Mouse (Mus musculus): ENCODE data around the gene Fbxo31.
A peak's percentile ranks its signal among the peaks of the same experiment; 100 is the strongest.
"Not testable (repeated sequence)": the region's sequence is repeated elsewhere in the genome, so short reads cannot be mapped to it uniquely, and the experiment has no call there.

Gene Fbxo31

DNA sequence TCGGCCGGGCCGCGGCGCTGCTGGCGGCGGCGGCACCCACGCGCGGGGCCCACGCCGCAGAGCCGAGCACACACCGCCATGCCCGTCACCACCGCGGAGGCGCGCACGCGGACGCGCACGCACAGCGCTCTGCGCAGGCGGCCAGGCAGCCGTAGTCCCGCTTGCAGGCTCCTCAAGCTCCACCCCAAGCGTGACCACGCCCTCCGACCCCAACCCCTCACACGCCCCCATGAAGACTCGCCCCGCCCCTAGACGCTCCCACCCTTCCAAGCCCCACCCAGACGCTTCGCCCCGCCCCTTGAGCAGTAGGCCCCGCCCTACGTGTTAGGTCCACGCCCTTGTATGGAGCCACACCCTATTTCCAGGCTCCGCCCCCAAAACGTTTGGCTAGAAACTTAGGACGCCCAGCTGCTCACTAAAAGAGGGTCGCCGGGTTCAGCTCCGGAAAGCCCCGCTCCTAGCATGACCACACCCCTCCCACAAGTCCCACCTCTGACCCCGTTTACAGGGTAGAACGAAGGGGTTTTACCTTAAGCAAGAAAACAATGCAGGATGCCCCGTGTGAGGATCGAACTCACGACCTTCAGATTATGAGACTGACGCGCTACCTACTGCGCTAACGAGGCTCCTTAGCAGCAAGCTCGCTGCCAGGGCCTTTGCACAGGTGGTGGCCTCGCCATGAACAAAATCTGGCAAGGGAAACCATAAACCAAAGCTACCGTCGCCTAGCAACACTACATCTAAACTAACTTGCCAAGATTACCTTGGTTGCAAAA is at the start of gene Fbxo31:
Gene Fbxo31 (minus strand): TSS at position 131 of the 776 bp plus-strand sequence.
- DNase-seq = peak; percentile 95

DNA sequence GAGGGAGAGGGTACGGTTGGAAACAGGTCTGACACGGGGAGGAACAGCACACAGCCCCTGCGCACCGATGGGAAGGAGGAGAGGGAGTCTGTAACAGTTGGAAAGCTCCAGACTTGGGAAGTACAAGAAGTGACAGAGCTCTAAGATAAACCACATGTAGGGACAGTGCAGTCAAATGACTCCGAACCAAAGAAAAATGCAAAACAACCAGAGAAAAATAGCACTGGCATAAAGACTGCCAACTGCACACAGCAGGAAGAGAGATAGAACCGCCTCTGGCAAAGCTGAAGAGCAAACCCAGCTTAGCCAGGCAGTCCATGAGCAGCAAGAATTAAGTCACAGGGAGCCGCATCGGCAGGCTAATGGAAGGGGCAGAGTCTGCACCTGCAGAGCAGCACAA is 44.4 kb upstream of the Fbxo31 start:
- DNase-seq = no peak

DNA sequence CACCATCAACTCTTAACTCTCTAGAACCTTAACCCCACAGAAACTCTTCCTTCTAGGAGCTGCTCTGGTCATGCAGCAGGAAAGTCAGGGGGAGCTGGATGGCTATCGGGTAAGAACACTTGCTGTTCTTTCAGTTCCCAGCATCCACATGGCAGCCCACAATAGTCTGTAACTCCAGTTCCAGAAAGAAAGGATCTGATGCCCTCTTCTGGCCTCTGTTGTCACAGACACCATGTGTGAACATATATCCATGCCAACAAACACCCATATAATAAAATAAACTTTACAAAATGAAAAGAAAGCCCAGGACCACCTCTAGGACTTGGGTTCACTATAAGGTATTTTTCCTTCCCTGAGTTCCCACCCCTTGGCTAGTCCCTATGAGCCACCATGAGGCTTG is 43.3 kb upstream of the Fbxo31 start:
- DNase-seq = no peak

DNA sequence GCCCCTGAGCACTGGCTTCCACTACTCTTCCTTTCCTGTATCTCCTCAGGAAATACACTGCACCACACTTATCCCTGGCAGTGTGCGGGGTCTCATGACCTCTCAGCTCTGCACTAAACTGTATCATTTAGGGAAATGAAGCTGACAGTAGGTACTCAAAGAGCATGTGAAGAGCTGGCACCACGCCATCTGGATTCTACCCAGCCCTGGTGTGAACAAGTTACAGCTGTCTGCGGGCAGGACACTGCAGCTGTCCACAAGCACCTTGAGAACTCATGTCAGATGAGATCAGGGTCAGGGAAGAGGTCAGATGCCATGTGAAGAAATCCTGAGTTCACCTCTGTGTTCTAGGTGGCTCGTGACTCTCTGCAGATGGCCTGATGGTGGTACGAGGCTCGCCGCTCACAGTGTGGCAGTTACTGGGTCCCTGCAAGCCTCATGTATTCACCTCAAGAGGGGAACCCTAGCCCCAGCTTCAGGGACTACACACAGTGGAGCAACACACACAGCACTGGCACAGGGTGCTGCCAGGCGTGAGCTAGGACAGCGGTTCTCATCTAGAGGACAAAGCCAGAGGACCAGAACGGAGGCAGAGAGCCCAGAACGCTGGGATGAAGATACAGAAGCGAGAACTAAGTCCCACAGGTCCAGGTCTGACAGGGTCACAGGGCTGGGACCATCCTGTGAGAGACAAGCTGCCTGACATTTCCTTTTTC is 42.4 kb upstream of the Fbxo31 start:
- DNase-seq = no peak

DNA sequence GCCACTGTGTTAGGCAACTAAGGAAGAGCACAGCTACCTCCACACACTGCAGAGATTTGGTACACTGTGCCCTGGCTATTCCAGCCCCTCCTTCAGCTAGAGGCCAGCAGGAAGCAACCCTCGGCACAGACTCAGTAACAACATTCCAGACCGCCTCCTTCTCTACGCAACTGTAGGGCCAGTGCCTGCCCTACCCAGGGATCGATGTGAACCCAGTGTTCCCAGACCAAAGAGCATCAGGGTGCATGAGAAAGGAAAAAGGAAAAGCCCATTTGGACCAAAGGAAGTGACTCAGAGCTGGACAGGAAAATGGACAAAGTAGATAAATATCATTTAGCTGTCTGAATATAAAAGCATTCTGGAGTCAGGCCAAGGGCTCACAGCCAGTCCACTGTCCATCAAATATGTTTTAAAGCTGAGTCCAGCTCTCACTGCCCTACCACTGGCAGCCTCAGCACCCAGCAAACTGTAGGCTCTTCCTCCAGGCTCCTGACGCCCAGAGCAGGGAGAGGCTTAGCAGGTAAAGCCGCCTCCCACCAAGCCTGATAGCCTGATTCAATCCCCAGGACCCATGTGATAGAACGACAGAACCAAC is 40.9 kb upstream of the Fbxo31 start:
- DNase-seq = no peak

DNA sequence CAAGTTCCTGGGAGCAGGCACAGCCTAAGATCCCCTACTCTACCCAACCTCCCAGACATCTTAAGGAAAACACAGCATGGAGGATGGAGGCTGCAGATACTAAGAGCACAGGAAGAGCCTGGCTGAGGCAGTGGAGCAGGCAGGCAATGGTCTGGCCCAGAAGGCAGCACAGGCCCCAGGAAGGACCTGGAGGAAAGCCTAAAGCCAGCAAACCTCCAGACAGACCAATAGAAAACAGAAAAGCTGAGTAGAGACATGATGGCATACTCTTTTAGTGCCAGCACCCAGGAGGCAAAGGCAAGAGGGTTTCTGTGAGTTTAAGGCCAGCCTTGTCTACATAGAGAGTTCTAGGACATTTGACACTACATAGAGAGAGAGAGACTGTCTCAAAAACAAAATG is 34.8 kb upstream of the Fbxo31 start:
- no peak for DNase-seq

DNA sequence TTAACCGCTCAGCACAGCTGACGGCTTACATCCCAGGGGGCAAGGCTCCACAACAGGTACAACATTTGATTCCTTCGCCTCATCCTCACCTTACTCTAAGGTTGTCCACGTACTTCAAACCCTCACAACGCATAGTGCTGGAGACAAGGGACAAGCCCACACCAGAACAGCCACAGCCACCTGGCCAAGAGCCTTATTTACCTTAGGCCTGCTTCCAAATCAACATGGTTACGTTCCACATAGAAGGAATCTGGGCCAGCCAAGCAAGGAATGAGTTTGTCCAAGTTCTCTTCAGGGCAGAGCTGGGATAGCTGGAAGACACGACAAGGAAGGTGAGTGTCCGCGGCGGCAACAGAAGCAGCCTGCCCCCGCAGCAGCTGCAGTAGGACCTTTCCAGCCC is 31.3 kb upstream of the Fbxo31 start:
- no peak for DNase-seq

DNA sequence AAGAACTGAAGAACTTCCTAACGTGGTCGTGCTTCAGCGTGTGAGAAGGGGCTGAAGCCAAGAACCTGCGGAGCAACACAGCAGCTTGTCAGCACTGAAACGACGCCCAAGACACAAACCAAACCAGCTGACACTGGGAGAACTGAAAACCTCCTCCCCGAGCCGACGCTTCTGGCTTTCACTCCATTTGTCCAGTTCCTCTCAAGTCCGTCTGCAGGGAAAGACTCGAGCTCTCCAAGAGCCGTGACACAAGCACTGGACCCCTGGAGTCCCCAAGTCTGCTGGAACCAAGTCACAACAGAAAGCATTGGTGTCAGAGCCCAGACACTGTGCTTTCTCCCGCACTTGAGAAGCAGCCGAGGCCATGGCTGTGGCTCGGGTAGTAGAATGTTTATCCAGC is 30.6 kb upstream of the Fbxo31 start:
- no peak for DNase-seq

DNA sequence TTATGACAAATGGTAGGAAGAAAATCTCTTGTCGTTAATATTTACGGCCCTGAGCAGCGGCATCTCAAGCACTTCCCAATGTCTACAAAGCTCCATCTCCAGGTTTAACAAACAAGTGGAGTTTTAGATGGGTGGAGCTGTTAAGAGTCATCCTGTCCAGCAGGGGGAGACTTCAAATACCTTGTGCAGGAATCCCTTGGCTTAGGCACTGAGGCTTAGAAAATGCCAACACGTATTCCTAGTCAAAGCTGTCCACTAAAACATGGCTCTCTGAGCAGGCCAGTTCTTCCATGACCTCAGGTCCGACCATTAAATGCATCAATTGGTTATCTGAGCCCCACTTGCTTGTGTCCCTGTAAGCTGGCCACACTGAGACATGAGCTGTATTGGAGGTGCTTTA is 29.1 kb upstream of the Fbxo31 start:
- DNase-seq = no peak

DNA sequence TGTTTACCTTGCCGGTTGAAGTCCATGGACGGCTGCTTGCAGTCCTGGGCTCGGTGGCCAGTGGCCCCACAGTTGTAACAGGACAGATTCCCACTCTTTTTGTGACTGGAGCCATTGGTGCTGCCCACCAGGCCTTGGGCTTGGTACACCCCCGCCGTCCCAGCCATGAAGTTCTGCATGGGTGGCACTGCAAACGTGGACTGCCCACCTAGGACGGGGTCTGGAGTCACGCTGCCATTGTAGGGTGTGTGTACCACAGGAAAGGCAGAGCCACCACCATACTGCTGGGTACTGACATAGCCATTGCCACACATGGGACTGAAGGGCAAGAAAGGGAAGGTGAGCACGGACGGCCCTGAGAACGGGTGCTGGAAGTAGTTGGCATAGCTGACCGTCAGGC is 25.2 kb upstream of the Fbxo31 start:
- DNase-seq = no peak

DNA sequence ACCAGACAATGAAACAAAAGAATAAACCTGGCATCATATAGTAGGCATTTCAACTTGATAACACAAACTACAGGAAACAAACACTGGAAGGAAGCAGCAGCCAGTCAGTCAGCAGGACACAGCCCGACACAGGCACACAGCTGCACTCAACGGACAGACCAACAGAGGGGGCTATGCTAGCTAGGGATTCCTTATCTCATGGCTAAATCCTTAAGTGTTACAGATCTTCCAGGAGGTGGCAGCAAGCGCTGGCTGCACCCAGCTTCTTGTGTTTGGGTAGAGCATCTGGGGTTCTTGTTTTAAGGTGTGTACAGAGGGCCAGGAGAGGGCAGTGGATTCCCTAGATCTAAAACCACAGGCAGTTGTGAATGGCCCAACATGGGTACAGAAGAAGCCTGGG is 24.3 kb upstream of the Fbxo31 start:
- DNase-seq = peak; percentile 82

DNA sequence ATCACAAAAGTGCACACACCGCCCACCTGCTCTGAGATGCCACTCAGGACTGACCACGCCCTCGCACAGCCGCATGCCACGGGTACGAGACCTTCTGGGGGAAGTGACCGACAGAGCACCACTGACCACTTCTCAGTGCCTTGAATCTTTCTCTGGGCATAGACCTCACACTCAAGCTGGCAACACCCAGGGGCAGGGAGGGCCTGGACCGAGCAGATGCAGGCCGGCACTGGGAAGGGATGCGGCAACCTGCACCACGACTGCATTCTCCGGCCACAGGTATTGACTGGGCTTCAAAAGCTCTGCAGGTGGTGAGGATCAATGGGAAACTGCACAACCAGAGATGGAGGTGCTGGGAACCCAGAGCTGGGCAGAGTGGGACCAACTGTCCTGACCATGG is 23.8 kb upstream of the Fbxo31 start:
- no peak for DNase-seq

DNA sequence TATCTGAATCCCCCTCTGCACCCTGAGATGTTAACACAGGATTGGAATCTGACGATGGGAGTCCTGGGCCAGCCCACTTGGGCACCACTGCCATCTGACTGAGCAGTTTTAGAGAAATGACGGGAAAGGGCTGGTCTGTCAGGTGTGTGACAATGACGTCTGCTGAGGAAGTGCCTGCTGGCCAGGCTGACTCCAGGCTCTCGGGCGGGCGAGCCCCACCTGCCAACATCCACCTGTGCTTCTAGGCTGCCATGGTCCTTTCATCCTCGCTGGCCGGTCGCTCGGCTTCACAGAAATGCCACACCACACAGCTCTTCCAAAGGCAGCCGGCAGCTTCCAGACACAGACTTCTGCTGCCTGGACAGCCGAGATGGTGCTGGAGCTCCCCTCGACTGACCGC is 21.2 kb upstream of the Fbxo31 start:
- no peak for DNase-seq

DNA sequence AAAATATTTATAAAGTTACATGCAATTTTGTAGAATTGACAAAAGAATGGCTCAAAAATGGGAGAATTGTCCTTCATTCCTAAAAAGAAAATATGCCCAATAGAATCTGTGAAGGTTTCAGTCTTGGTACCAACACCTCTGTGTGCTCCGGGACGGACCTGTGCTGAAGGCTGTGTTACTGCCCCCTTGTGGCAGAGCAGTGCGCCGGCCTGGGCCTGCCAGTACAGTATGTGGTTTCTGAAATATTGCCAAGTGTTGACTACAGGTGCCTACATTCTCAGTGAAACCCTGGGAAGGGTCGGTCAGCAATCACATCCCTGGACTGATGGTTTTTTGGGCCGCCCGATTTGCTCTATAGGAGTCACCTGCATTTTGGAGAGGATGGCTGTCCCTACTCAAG is 20.3 kb upstream of the Fbxo31 start:
- peak; percentile 73 for DNase-seq

DNA sequence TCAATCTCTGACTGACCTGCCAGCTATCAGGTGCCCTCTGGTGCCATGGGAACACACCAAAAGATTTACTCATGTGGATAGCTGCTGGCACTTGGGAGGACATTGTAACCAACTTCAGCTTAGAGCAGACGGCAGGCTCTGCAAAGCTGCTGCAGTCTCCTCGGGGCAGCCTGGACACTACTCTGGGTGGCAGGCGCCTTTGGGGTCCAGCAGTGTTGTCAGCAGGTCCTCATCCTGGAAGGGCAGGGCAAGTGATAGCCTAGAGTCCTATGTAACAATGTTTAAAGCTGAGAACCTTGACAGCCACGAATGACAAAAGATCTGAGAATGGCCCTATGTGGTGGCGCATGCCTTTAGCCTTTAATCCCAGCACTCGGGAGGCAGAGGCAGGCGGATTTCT is 19.6 kb upstream of the Fbxo31 start:
- DNase-seq = no peak

DNA sequence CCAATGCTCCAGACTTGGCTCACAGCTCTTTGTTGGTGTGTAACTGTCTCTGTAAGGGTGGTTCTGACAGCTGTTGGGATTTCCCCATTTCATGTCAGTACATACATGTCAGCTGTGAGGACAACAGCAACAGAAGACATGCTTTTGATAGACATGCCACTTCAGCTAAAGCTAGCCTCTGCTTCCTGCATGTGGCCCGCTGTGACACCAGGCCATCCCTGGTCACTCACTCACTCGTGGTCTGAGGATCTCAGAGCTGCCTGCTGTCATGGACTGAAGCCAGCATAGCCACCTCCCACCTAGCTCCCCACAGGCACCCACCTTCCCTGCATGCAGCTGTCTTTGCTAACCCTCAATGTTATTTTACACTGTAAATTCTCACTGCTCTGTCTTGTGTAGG is 18.9 kb upstream of the Fbxo31 start:
- not testable (repeated sequence) for DNase-seq

DNA sequence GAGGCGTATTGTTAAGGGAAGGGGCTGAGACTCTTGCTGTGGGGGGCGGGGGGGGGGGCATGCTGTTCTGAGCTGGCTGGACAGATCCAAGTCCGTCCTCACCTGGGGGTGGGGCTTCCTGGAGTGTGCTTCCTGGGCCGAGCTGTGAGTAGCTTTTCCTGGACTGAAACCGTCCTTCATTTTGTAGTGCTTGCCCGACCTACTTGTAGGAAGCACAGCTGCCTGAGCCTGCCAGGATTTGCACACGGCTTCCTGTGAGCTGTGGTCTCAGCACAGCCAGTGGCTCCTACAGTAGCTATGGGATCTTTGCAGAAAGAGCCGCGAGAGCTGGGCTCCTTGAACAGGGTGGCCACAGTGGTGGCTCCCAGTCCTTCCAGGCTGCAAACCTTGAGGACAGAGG is 15.4 kb upstream of the Fbxo31 start:
- DNase-seq = no peak

DNA sequence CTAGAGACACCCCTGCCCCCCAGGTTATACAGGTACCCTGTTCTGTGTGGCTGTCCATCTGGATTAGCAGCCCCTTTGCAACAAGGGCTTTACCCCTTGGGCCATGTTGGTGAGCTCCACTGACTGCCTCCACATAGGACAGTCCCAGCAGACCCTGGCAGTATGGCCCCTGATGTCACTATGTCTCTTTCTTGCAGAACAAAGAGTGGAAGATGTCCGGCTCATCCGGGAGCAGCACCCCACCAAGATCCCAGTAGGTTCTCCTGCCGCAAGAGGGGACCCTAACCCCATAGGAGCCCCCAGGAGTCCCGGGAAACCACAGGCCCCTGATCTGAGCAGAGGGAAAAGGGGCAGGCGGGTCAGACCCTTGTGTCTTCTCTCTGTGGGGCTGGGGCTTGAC is 14.7 kb upstream of the Fbxo31 start:
- DNase-seq = no peak

DNA sequence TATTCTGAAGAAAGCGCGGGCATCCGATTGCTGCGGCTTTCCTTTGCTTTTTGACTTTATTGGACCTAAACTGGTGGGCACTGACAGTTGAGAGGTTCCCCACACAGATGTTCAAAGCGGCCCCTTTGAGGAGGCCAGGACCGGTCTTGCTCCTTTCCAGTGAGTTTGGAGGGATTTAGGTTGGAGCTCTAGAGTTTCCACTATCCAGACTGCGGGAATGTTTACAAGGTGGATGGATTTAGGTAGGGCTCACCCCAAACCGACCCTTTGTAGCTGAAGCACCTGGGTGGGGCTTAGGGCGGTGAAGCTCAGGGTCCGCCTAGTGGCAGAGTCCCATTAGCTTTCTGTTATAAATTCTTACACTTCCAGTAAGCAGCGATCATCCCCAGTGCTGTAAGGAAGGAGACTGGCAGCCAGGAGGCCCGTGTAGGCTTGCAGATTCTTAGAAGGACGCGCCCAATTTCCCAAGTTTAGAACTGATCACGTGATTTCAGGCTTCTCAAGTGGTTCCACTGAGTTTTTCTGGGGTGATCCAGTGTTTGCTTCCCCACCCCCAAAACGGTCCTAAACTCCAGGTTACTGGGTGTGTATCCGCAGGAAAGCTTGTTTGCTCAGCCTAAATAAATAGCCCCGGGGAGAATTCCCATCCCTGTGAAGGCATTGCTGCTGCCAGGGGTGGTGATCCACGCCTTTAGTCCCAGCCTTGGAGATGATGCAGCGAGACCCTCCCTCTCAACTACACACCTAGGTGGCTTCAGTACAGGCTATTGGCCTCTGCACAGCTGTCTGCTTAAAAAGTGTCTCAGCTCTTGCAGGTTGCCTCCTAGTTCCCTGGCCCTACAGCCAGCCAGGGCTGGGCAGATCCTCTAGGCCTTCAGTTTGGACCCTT is 12.8 kb upstream of the Fbxo31 start:
- DNase-seq = no peak

DNA sequence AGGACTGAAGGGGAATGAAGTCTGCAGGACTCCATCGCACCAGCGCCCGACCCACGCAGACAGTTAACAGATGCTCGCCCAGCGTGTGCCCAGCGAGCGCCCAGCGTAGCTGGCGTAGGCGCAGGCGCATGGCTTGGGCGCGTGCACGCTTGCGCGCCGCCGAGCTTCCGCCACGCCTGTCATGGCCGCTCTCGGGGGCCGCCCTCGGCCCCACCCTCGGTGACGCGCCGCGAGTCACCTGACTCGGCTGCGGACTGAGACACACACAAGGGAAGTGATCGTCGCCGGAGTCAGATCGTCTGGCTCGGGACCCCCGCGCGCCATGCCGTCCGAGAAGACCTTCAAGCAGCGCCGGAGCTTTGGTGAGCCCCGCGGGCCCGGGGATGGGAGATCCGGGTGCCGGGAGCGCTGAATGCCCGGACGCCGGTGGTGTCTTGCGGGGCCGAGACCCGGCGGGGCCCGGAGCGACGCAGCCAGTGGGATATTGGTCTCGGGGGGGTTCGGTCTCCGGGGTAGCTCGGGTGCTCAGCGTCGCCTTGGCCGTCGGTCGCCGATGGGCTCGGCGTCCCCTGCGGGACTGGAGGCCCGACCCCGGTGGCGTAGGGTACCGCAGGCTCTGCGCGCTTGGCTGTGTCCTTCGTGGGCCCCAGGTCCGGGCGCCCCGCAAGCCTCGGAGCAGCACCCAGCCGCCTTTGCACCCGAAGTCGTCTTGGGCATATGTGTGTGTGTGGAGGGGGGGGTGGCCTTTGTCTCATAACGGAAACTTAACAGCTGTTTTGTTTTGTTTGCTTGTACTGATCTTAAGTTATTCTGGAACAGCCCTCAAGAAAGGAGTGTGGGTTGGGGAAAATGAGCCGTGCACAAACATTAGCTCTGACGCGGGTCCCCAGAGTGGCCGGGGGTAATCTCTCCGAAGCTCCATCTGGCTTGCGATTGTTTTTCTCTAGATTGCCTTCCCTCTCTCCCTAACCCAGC is 11.9 kb upstream of the Fbxo31 start, which contains the start of gene Map1lc3b:
Gene Map1lc3b (plus strand): TSS at position 159 of the 975 bp plus-strand sequence.
- DNase-seq = peak; percentile 97

DNA sequence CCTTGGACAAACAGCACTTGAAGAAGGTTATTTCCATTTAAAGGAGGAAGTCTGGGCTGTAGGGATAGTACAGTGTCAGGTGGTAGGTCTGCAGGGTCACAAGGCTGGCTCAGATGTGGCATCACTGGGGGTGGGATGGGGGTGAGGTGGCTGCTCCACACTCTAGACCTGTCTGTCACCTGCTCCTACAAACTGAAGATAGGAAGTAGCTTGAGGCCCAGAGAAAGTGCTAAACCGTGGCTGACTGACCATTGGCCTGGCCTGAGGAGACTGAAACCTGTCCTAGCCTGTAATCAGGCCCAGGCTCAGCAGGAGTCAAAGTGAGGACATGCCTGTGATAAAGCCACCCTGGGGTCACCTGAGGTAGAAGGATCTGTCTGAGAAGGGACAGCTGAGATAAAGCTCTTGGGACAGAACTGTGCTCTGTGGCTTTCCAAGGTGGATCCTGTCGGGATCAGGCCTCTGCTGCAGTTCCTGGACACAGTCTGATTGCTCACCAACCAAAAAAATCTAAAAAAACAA is 10.7 kb upstream of the Fbxo31 start:
- no peak for DNase-seq

DNA sequence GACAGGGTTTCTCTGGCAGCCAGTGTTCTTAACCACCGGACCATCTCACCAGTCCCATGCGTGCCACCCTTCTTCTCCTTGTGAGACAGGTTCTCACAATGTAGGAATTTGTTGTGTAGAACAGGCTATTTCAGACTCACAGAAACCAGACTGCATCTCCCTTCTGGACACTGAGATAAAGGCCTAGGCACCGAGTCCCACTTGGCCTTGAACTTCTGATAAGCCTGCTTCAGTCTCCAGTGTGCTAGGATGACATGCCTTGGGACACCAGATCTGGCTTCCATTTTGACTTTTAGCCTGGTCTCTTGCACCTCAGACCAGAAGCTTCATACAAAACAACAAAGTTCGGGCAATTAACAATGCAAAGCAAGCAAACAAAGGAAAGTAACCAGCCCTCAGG is 10.1 kb upstream of the Fbxo31 start:
- no peak for DNase-seq

Measured in right cerebral cortex, adult 18-20 months (tissue).